Mouse (Mus musculus): ENCODE measurements around the gene Cplane1. TPM values are rescaled to one million over a fixed set of nuclear protein-coding genes. Genes with fewer than 3 reads are reported as not detected.

The Cplane1 gene
- polyA plus RNA-seq, 2 experiments, result 0.54 to 0.70 TPM

DNA sequence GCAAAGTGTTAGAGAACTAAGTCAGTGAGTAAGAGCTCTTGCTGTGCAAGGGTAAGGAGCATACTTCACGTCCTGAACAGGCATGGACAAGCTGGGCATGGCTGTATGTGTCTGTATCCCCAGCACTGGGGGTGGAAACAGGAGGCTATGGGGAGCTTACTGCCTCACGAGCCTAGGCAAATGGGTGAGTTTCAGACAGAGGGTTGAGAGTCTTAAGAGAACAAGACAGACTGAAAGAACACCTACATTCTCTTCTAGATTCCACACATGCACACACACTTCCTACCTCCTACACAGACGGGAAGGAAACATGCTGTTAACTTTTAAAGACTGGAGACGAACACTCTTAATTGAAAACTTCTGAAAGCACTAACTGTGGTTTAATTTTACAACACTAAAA is 148.5 kb downstream of the Cplane1 start:
- DNase-seq (ENCODE audit: low read depth in 3 of 3, low spot score in 3 of 3), result no peak
- TF ChIP-seq CTCF (IDR thresholded peaks at IDR 0.05; ENCODE audit: low read depth), result no peak
- WGBS (ENCODE audit: insufficient replicate concordance), result 81% methylated on average over 4 of the region's 4 CpGs
- ATAC-seq (ENCODE audit: insufficient read depth), result no peak
- Histone ChIP-seq H3K36me3 (replicated peaks; ENCODE audit: control insufficient read depth, insufficient read depth, low read depth) (peaks cover 18% of the 10 kb centered on the region), H3K27ac (no peak overlapping the region), H3K4me1 (replicated peaks; ENCODE audit: control insufficient read depth in 2 of 2, insufficient read depth in 2 of 2, low read length in 1 of 2) (no peaks in the 10 kb centered on the region), H3K4me3 (ENCODE audit: insufficient read depth in 1 of 2, low read depth in 2 of 2, low read length in 2 of 2) (no peak overlapping the region), H3K9me3 (ENCODE audit: control insufficient read depth, low read length) (no peaks in the 10 kb centered on the region), H3K9ac (replicated peaks) (no peak overlapping the region), H3K27me3 (ENCODE audit: control insufficient read depth, insufficient read depth, low read length) (no peaks in the 10 kb centered on the region), H3K4me2 (ENCODE audit: low read depth) (no peak overlapping the region)

DNA sequence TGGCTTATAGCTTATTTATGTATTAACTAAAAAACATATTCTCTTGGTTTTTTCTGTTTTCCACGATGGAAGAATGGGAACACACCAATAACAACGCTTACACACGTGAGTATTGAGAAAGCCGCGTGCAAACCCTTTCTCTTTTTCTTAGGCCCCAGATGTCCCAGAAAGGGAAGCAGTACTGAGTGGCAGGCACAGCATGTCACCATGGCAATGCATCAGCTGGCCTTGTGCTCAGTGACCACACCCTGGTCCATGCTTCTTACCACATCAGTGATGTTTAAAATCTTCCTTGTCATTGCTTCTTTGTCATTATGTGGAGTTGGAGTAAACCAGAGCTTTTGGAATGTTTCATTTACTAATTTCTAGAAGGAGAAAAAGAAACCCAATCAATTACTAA is 150.3 kb downstream of the Cplane1 start:
- Histone ChIP-seq H3K36me3 (replicated peaks; ENCODE audit: control insufficient read depth, insufficient read depth, low read depth) (peaks cover 26% of the 10 kb centered on the region), H3K9me3 (ENCODE audit: control insufficient read depth, low read length) (no peaks in the 10 kb centered on the region), H3K9ac (replicated peaks) (no peak overlapping the region), H3K27ac (no peak overlapping the region), H3K4me1 (replicated peaks; ENCODE audit: control insufficient read depth in 2 of 2, insufficient read depth in 2 of 2, low read length in 1 of 2) (no peaks in the 10 kb centered on the region), H3K4me3 (ENCODE audit: insufficient read depth in 1 of 2, low read depth in 2 of 2, low read length in 2 of 2) (no peak overlapping the region), H3K4me2 (ENCODE audit: low read depth) (no peak overlapping the region), H3K27me3 (ENCODE audit: control insufficient read depth, insufficient read depth, low read length) (no peaks in the 10 kb centered on the region)
- TF ChIP-seq CTCF (IDR thresholded peaks at IDR 0.05; ENCODE audit: low read depth) (no peak), EP300 (IDR thresholded peaks at IDR 0.05; ENCODE audit: low read depth) (no peak)
- 91% methylated on average over 5 of the region's 5 CpGs for WGBS (ENCODE audit: insufficient replicate concordance)
- ATAC-seq (ENCODE audit: insufficient read depth), result no peak
- DNase-seq (ENCODE audit: low read depth in 3 of 3, low spot score in 3 of 3), result no peak

Other genes starting within 250 kb of the Cplane1 start
- gene Wdr70, start 69.9 kb upstream of the Cplane1 start, polyA plus RNA-seq (2012; rRNA removed), result 7.1 and 10.5 TPM in 2 replicates
- 18.0 and 19.1 TPM in 2 replicates for gene Wdr70, start 69.9 kb upstream of the Cplane1 start, polyA plus RNA-seq (2014; fragmentation: Nextera tagmentation; extraction: Ambion mirVana)
- gene Nup155, start 59.8 kb upstream of the Cplane1 start, polyA plus RNA-seq (2012; rRNA removed), result 9.5 and 11.3 TPM in 2 replicates
- gene Nup155, start 59.8 kb upstream of the Cplane1 start, polyA plus RNA-seq (2014; fragmentation: Nextera tagmentation; extraction: Ambion mirVana), result 11.7 and 11.9 TPM in 2 replicates